Mouse (Mus musculus) kidney, adult 2 months (tissue): Measurements from ENCODE around the gene Cacnb2.

ENCODE experiments used
- CTCF ChIP-seq: fragments of 200-500 bp; conservative IDR thresholded peaks from 2 replicates; pipeline ENCODE4 v1.5.1; 2011; ENCODE audit warnings: low read depth, mild to moderate bottlenecking, control low read depth, low read length, moderate library complexity, mixed read lengths; ENCODE audit not compliant: insufficient read depth, insufficient read length
- POLR2A ChIP-seq: fragments of 200-500 bp; IDR thresholded peaks from one replicate; pipeline ENCODE4 v1.6.1; 2011; ENCODE audit warnings: low read depth, low read length, control low read depth

GRCm38 (mm10) chr2:14960963-14961488, 358.1 kb downstream of the Cacnb2 start:
- TF ChIP-seq POLR2A: no peak
- no peak for TF ChIP-seq CTCF
